Mouse (Mus musculus) cerebellum, adult 11 months (tissue): ENCODE results near the gene Smim7.

Experiments
- DNase-seq: peaks from one replicate; pipeline ENCODE4 v3.0.0; 2022

The Smim7 gene

GRCm38 (mm10) chr8:72547122-72547801 is 23.6 kb downstream of the Smim7 start:
- DNase-seq: peak; percentile 45

- no peak for DNase-seq
Observed at GRCm38 (mm10) chr8:72539234-72539633, 31.7 kb downstream of the Smim7 start.

- DNase-seq: no peak
Observed at GRCm38 (mm10) chr8:72534888-72535287, 36.0 kb downstream of the Smim7 start.

- no peak for DNase-seq
Observed at GRCm38 (mm10) chr8:72532103-72532502, 38.8 kb downstream of the Smim7 start.

GRCm38 (mm10) chr8:72521888-72522287 is 49.0 kb downstream of the Smim7 start:
- no peak for DNase-seq

- no peak for DNase-seq
Observed at GRCm38 (mm10) chr8:72517421-72517988, 53.4 kb downstream of the Smim7 start.
